Mouse (Mus musculus) thymus, postnatal 0 days (tissue): Measurements from ENCODE around the gene Pex5. TPM values are rescaled to one million over a fixed set of nuclear protein-coding genes. Genes with fewer than 3 reads are reported as not detected.

Experiments used
- DNase-seq: peaks from one replicate; pipeline ENCODE4 v3.0.0-alpha.2; 2015; ENCODE audit warnings: low spot score
- polyA plus RNA-seq: library from polyadenylated mRNA; unstranded; fragments of >200 nt; fragmentation: Nextera tagmentation; extraction: Ambion mirVana; gene quantifications from 2 replicates; pipeline ENCODE4 v1.2.1, GENCODE M21; 2015

Gene Pex5
- polyA plus RNA-seq, result 26.4 and 29.9 TPM in 2 replicates

GRCm38 (mm10) chr6:124414927-124415325 lies at the start of gene Pex5:
Gene Pex5 (minus strand): TSS chr6:124415067.
- DNase-seq, result peak; percentile 92

- DNase-seq, result peak; percentile 11
Measured at GRCm38 (mm10) chr6:124463881-124464291, 49.0 kb upstream of the Pex5 start.

GRCm38 (mm10) chr6:124459388-124459787 lies 44.5 kb upstream of the Pex5 start:
- DNase-seq, result no peak

- DNase-seq, result no peak
Measured at GRCm38 (mm10) chr6:124458505-124458904, 43.6 kb upstream of the Pex5 start.

- no peak for DNase-seq
Measured at GRCm38 (mm10) chr6:124457827-124458226, 43.0 kb upstream of the Pex5 start.

- DNase-seq, result no peak
Measured at GRCm38 (mm10) chr6:124456243-124456642, 41.4 kb upstream of the Pex5 start.

- DNase-seq, result no peak
Measured at GRCm38 (mm10) chr6:124453756-124454155, 38.9 kb upstream of the Pex5 start.

- no peak for DNase-seq
Measured at GRCm38 (mm10) chr6:124451995-124452394, 37.1 kb upstream of the Pex5 start.

- DNase-seq, result no peak
Measured at GRCm38 (mm10) chr6:124449668-124450383, 35.0 kb upstream of the Pex5 start.

- DNase-seq, result no peak
Measured at GRCm38 (mm10) chr6:124448959-124449667, 34.2 kb upstream of the Pex5 start.

- no peak for DNase-seq
Measured at GRCm38 (mm10) chr6:124448186-124448852, 33.5 kb upstream of the Pex5 start.

GRCm38 (mm10) chr6:124447356-124447755 lies 32.5 kb upstream of the Pex5 start:
- no peak for DNase-seq

GRCm38 (mm10) chr6:124446459-124446858 lies 31.6 kb upstream of the Pex5 start:
- DNase-seq, result no peak

GRCm38 (mm10) chr6:124446024-124446423 lies 31.2 kb upstream of the Pex5 start:
- DNase-seq, result no peak

- no peak for DNase-seq
Measured at GRCm38 (mm10) chr6:124443338-124443737, 28.5 kb upstream of the Pex5 start.

- DNase-seq, result no peak
Measured at GRCm38 (mm10) chr6:124436245-124436644, 21.4 kb upstream of the Pex5 start.

- DNase-seq, result no peak
Measured at GRCm38 (mm10) chr6:124435173-124435572, 20.3 kb upstream of the Pex5 start.

- no peak for DNase-seq
Measured at GRCm38 (mm10) chr6:124433688-124434324, 18.9 kb upstream of the Pex5 start.

- no peak for DNase-seq
Measured at GRCm38 (mm10) chr6:124430784-124431495, 16.1 kb upstream of the Pex5 start.

GRCm38 (mm10) chr6:124430379-124430778 lies 15.5 kb upstream of the Pex5 start:
- no peak for DNase-seq
